ENCODE assay signal across 17 mouse cellular contexts in the genomic region with DNA sequence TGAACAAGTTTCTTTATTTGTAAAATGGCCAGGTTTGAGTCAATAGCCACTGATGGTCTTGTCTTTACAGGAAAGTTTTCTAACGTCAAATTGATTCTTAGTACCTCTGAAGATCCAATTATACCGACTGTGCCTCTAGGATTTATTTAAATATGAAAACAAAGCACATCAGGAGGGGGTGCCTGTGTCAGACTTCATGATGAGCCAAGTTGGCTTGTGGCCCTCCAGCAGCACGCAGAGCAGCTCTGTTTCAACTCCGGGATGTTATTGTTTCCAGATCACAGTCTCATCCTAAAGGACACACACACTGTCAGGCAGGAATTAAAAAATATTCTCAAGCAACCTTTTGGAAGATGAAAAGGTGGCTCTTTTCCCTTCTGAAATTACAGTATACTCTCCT.
DNase-seq lines count a peak whose midpoint lies in the region; ATAC-seq lines count a peak whose summit lies in the region.
"Had no signal": no experiment of that assay in that cellular context is flagged by ENCODE, and none has a peak within 500 bp of the region (broad histone marks: within the 10 kb centered on the region; RNA-seq: fewer than 3 reads in every experiment).

No protein-coding gene starts in this region.

- ATAC-seq in forebrain, embryonic 13.5 days, result peak; percentile 78
- no peak for ATAC-seq in forebrain, embryonic 12.5 days (ENCODE audit: low FRiP score)
- ATAC-seq: intestine, embryonic 15.5 days had no signal

- 19% methylated on average over 4 of the region's 4 CpGs for WGBS in forebrain, embryonic 13.5 days
- WGBS in forebrain, embryonic 12.5 days, result 28% methylated on average over 4 of the region's 4 CpGs

- H3K27ac ChIP-seq in forebrain, embryonic 13.5 days, result no peak overlapping the region
- H3K27ac ChIP-seq in forebrain, embryonic 12.5 days, result no peak overlapping the region
- H3K27ac ChIP-seq: intestine, embryonic 15.5 days; limb, embryonic 15.5 days; neural tube, embryonic 13.5 days had no signal

- no peaks in the 10 kb centered on the region for H3K9me3 ChIP-seq in forebrain, embryonic 13.5 days (replicated peaks)
- no peaks in the 10 kb centered on the region for H3K9me3 ChIP-seq in forebrain, embryonic 12.5 days
- H3K9me3 ChIP-seq: intestine, embryonic 15.5 days; limb, embryonic 15.5 days; neural tube, embryonic 13.5 days had no signal

- H3K4me2 ChIP-seq in forebrain, embryonic 13.5 days, result no peak overlapping the region
- H3K4me2 ChIP-seq in forebrain, embryonic 12.5 days, result no peak overlapping the region
- H3K4me2 ChIP-seq: intestine, embryonic 15.5 days; limb, embryonic 15.5 days; neural tube, embryonic 13.5 days had no signal

- H3K27me3 ChIP-seq in forebrain, embryonic 13.5 days, result 0 out of 2 replicates have a peak, but pooled peaks cover 4% of the 10 kb centered on the region
- H3K27me3 ChIP-seq in forebrain, embryonic 12.5 days, result 0 out of 2 replicates have a peak, but pooled peaks cover 8% of the 10 kb centered on the region
- H3K27me3 ChIP-seq: intestine, embryonic 15.5 days; limb, embryonic 15.5 days; neural tube, embryonic 13.5 days had no signal

- H3K4me1 ChIP-seq in forebrain, embryonic 13.5 days, result peaks cover 19% of the 10 kb centered on the region
- peaks cover 4% of the 10 kb centered on the region for H3K4me1 ChIP-seq in forebrain, embryonic 12.5 days
- H3K4me1 ChIP-seq: intestine, embryonic 15.5 days; limb, embryonic 15.5 days had no signal

- no peak overlapping the region for H3K4me3 ChIP-seq in forebrain, embryonic 13.5 days
- no peak overlapping the region for H3K4me3 ChIP-seq in forebrain, embryonic 12.5 days (replicated peaks)
- H3K4me3 ChIP-seq: erythroblast, embryonic 14.5 days; intestine, embryonic 15.5 days; limb, embryonic 15.5 days; neural tube, embryonic 13.5 days had no signal

- DNase-seq in layer of hippocampus, adult 11-12 months (ENCODE audit: low spot score), result peak; percentile 60
- DNase-seq in layer of hippocampus, adult 9-10 months (ENCODE audit: low spot score), result no peak
- peak; percentile 55 for DNase-seq in Muller cell, postnatal 12 days (ENCODE audit: inconsistent ontology term)
- peak; percentile 49 to 60 for DNase-seq in cerebellum, postnatal 14 days
- no peak for DNase-seq in frontal cortex, adult 2 months (ENCODE audit: extremely low spot score in 1 of 2, low spot score in 1 of 2)
- no peak for DNase-seq in kidney, postnatal 36 days
- DNase-seq: gastrocnemius, postnatal 25 days; kidney, postnatal 10 days; lung, adult 2 months; right cerebral cortex, postnatal 14 days had no signal

- H3K36me3 ChIP-seq in forebrain, embryonic 13.5 days (ENCODE audit: poor library complexity, severe bottlenecking), result no peaks in the 10 kb centered on the region
- no peaks in the 10 kb centered on the region for H3K36me3 ChIP-seq in forebrain, embryonic 12.5 days (replicated peaks)
- H3K36me3 ChIP-seq: G1E; intestine, embryonic 15.5 days; limb, embryonic 15.5 days; neural tube, embryonic 13.5 days had no signal

- H3K9ac ChIP-seq in forebrain, embryonic 13.5 days, result no peak overlapping the region
- H3K9ac ChIP-seq in forebrain, embryonic 12.5 days, result no peak overlapping the region
- H3K9ac ChIP-seq: intestine, embryonic 15.5 days; limb, embryonic 15.5 days; neural tube, embryonic 13.5 days had no signal

Comparison
In these comparisons a context has a peak if more than half of its experiments do, and no peak if none do; other contexts are left out.
1. DNase-seq: peak in layer of hippocampus, adult 11-12 months (single experiment), Muller cell, postnatal 12 days (single experiment) and cerebellum, postnatal 14 days (2 of 2); none in layer of hippocampus, adult 9-10 months (single experiment), frontal cortex, adult 2 months (0 of 2) and kidney, postnatal 36 days (0 of 2).